Mouse (Mus musculus): Measurements from ENCODE around the gene Cep128.

Cep128 gene

GRCm38 (mm10) chr12:90954740-90955473, 429.3 kb downstream of the Cep128 start:
- DNase-seq (ENCODE audit: low spot score in 2 of 2) = no peak

Data from spleen, postnatal 36 days (tissue).